Mouse (Mus musculus): Measurements from ENCODE around the gene Kdm5a. TPM values are rescaled to one million over a fixed set of nuclear protein-coding genes. Genes with fewer than 3 reads are reported as not detected.

The Kdm5a gene
- polyA plus RNA-seq, 1 experiment from 2014 or later, result 60.0 TPM

DNA sequence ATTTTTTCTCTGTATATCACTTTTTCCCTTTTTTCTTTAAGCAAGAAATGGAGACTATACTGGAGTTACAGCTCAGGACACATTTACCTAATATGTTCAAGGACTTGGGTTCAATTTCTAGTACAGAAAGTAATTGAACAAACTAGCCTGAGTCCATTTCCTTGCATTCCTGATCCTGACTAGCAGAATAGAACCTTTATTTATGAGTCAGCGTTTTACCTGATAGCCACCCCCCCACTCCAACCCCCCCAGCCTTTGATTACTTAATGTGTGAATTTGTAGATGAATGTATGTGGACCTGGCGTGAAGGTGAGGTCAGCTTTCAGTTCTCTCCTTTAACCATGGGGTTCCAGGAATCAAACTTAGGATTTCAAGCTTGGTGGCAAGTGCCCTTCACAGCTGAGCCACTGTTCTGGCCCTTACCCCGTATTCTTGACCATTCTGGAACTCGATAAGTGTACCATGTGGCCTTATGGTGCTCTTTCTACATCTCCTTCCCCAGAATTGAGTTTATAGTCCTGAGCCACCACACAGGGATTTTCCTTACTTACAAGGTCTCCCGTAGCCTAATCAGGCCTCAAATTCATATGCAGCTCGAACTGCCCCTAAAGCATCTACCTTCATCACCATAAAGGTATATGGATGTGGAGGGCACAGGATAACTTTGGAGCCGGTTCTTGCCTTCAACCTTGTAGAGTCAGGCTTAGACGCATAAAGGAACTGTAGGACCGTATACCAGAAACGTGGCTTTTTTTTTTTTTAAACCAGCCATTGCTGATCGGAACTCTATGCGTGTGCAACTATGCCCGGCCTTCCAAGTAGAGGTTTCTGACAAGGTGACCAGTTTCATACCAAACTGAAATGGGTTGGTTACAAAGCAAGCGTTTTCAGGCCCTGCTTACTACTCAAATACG is 893 bp upstream of the Kdm5a start:
- Histone ChIP-seq H3K27ac (peak overlapping the region; percentile 97), H3K36me3 (peaks cover 10% of the 10 kb centered on the region), H3K9ac (peak overlapping the region; percentile 94), H3K9me3 (no peaks in the 10 kb centered on the region), H3K4me3 (peak overlapping the region; percentile 99), H3K4me2 (peak overlapping the region; percentile 91), H3K27me3 (no peaks in the 10 kb centered on the region), H3K4me1 (peaks cover 10% of the 10 kb centered on the region)
- WGBS, result 26% methylated on average over 15 of the region's 15 CpGs
- no peak for ATAC-seq (ENCODE audit: insufficient number of reproducible peaks, insufficient read depth, low FRiP score, low TSS enrichment, low read depth)

DNA sequence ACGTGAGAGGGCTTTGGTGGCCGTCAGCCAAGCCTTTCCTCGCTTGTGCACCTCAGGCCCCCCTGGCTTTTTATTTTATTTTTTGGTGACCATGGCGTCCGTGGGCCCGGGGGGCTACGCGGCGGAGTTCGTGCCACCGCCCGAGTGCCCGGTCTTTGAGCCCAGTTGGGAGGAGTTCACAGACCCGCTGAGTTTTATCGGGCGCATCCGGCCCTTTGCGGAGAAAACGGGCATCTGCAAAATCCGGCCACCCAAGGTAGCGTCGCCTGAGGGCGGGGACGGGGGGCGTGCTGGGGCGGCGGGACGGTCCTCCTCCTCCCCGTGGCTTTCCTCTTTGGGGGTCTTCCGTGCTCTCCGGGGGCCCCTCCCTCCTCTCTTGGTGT is 590 bp downstream of the Kdm5a start:
- Histone ChIP-seq H3K4me3 (peak overlapping the region; percentile 99), H3K9ac (peak overlapping the region; percentile 94), H3K4me2 (peak overlapping the region; percentile 91), H3K4me1 (peaks cover 10% of the 10 kb centered on the region), H3K36me3 (peaks cover 25% of the 10 kb centered on the region), H3K9me3 (no peaks in the 10 kb centered on the region), H3K27me3 (no peaks in the 10 kb centered on the region), H3K27ac (peak overlapping the region; percentile 97)
- no peak for ATAC-seq (ENCODE audit: insufficient number of reproducible peaks, insufficient read depth, low FRiP score, low TSS enrichment, low read depth)
- WGBS, result 0% methylated on average over 31 of the region's 31 CpGs

DNA sequence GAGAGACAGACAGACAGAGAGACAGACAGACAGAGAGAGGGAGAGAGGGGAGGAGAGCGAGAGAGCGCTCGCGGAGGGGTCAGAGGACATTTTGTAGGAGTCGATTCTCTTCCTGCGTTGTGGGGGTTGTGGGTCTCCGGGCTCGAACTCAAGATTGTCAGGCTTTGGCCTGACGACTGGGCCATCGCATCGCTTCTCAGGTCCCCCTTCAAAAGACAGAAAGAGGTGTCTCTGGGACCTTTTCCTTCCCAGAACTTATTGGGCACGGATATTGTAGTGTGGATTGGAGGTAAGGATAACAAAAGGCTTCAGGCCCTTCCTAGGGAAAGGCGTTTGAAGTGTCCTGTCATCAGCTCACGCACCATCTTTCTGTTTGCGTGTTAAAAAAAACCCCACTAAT is 1.1 kb downstream of the Kdm5a start:
- peaks cover 29% of the 10 kb centered on the region for H3K36me3 ChIP-seq
- H3K9ac ChIP-seq, result peak overlapping the region; percentile 94
- WGBS, result 4% methylated on average over 15 of the region's 15 CpGs
- H3K27ac ChIP-seq, result no peak overlapping the region
- peaks cover 10% of the 10 kb centered on the region for H3K4me1 ChIP-seq
- H3K4me2 ChIP-seq, result peak overlapping the region; percentile 91
- H3K27me3 ChIP-seq, result no peaks in the 10 kb centered on the region
- ATAC-seq (ENCODE audit: insufficient number of reproducible peaks, insufficient read depth, low FRiP score, low TSS enrichment, low read depth), result no peak
- H3K9me3 ChIP-seq, result no peaks in the 10 kb centered on the region
- peak overlapping the region; percentile 99 for H3K4me3 ChIP-seq

DNA sequence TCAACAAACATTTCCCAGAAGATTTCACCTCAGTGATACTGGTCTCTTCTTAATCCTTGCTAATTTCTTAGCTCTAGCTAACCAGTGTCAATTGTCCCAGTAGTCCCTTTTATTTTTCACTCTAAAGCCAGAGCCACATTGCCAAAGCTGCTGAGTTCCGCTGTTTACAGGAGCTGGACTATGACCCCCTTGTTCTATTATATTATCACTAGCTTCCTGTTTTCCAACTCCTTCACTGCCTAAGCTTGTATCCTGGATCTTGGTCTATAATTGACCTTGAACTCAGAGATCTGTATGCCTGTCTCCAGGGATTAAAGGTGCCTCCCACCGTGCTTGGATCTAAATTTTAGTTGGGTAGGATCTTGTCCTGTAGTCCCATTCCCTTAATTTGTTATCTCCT is 12.8 kb downstream of the Kdm5a start:
- Histone ChIP-seq H3K27ac (no peak overlapping the region), H3K4me1 (no peaks in the 10 kb centered on the region), H3K4me3 (no peak overlapping the region), H3K4me2 (no peak overlapping the region), H3K27me3 (no peaks in the 10 kb centered on the region), H3K9ac (no peak overlapping the region), H3K36me3 (peaks cover 88% of the 10 kb centered on the region), H3K9me3 (no peaks in the 10 kb centered on the region)
- no peak for ATAC-seq (ENCODE audit: insufficient number of reproducible peaks, insufficient read depth, low FRiP score, low TSS enrichment, low read depth)
- WGBS, result 92% methylated on average over 2 of the region's 2 CpGs

DNA sequence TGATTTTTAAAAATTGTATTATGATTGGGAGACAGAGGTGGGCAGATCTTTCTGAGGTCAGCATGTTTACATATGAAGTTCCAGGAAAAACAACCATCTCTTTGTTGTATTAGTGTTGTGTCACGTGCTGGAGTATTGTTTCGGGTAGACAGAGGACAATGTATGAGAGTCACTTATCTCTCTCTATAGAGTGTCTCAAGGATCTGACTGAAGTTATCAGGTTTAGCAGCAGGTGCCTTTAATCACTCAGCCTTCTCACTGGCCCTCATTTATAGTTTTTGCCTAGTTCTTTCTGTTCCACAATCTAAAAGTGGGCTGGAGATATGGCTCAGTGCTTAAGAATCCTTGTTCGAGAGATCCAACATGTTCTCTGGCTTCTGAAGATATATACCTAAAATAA is 26.1 kb downstream of the Kdm5a start:
- Histone ChIP-seq H3K4me2 (no peak overlapping the region), H3K4me3 (no peak overlapping the region), H3K27ac (no peak overlapping the region), H3K9ac (no peak overlapping the region), H3K27me3 (no peaks in the 10 kb centered on the region), H3K4me1 (no peaks in the 10 kb centered on the region), H3K36me3 (peaks cover 73% of the 10 kb centered on the region), H3K9me3 (no peaks in the 10 kb centered on the region)
- no peak for ATAC-seq (ENCODE audit: insufficient number of reproducible peaks, insufficient read depth, low FRiP score, low TSS enrichment, low read depth)
- WGBS, result 91% methylated on average over 3 of the region's 3 CpGs

DNA sequence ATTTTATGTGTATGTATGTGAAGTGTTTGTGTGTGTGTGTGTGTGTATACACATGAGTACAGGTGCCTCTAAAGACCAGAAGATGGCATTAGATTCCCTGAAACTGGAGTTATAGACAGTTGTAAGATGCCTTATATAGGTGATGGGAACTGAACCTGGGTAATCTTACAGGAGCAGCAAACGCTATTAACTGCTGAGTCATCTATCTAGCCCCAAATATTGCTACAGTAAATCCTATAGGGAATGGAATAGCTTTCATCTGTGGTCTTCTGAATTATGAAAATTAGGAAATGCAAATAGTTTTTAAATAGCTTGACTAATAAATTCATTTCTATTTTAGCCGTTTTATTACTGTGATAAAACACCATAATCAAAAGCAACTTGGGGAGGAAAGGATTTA is 28.9 kb downstream of the Kdm5a start:
- H3K4me3 ChIP-seq, result no peak overlapping the region
- WGBS, result 89% methylated on average over 2 of the region's 2 CpGs
- H3K27me3 ChIP-seq, result no peaks in the 10 kb centered on the region
- H3K27ac ChIP-seq, result no peak overlapping the region
- no peak overlapping the region for H3K9ac ChIP-seq
- H3K4me2 ChIP-seq, result no peak overlapping the region
- no peaks in the 10 kb centered on the region for H3K9me3 ChIP-seq
- ATAC-seq (ENCODE audit: insufficient number of reproducible peaks, insufficient read depth, low FRiP score, low TSS enrichment, low read depth), result no peak
- H3K4me1 ChIP-seq, result no peaks in the 10 kb centered on the region
- H3K36me3 ChIP-seq, result peaks cover 76% of the 10 kb centered on the region

DNA sequence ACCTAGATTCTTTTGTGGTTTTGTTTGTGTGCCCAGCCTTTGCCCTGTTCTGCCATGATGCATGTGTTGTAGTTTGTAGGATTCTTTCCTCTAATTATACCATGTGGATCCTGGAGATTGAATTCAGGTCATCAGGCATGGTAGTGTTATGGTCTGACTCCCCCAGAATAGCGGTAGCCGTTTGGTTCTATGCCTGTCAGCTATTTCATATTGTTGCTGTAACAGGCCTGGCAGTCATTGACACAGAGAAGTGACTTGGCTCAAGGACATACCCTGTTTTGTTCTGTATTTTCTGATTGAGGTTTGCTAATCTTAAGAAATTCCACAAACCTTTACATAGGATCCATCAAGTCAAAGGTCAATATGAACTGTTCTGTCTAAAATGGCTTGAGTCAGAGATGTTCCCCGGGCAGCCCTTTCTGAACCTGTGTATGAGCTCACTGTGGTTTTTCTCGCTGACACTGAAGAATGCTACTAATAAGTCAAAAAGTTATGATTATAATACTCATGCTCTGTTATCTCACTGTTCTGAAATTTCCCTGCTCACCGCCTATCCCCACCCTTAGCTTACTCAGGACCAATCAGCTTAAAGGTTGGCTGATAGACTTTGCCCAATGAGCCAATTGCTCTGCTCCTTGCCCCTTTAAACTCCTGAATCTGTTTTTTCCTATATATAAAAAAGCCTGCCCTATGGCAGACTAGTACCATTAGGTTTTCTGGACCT is 31.9 kb downstream of the Kdm5a start:
- no peak for ATAC-seq (ENCODE audit: insufficient number of reproducible peaks, insufficient read depth, low FRiP score, low TSS enrichment, low read depth)
- no peak overlapping the region for H3K27ac ChIP-seq
- H3K27me3 ChIP-seq, result no peaks in the 10 kb centered on the region
- H3K4me3 ChIP-seq, result no peak overlapping the region
- 94% methylated on average over 5 of the region's 5 CpGs for WGBS
- H3K4me2 ChIP-seq, result no peak overlapping the region
- H3K36me3 ChIP-seq, result peaks cover 78% of the 10 kb centered on the region
- H3K4me1 ChIP-seq, result no peaks in the 10 kb centered on the region
- no peak overlapping the region for H3K9ac ChIP-seq
- H3K9me3 ChIP-seq, result no peaks in the 10 kb centered on the region

DNA sequence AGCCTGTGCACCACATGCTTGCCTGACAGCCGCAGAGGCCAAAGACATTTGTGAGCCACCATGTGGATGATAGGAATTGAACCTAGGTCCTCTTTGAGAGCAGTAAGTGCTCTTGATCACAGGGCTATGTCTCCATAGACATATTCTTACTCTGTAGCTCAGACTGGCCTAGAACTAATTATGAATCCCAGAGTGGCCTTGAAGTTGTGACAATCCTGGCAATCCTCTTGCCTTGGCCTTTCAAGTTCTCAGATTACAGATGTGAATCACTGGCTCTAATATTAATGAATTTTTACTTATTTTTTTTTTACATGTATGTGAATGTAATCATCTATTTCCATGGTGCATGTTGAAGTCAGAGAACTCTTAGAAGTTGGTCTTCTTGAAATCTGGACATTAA is 40.0 kb downstream of the Kdm5a start:
- Histone ChIP-seq H3K9me3 (no peaks in the 10 kb centered on the region), H3K4me3 (no peak overlapping the region), H3K9ac (no peak overlapping the region), H3K4me2 (no peak overlapping the region), H3K27ac (no peak overlapping the region), H3K27me3 (no peaks in the 10 kb centered on the region), H3K36me3 (peaks cover 80% of the 10 kb centered on the region), H3K4me1 (no peaks in the 10 kb centered on the region)
- 95% methylated on average over 1 of the region's 1 CpGs for WGBS
- ATAC-seq (ENCODE audit: insufficient number of reproducible peaks, insufficient read depth, low FRiP score, low TSS enrichment, low read depth), result no peak

DNA sequence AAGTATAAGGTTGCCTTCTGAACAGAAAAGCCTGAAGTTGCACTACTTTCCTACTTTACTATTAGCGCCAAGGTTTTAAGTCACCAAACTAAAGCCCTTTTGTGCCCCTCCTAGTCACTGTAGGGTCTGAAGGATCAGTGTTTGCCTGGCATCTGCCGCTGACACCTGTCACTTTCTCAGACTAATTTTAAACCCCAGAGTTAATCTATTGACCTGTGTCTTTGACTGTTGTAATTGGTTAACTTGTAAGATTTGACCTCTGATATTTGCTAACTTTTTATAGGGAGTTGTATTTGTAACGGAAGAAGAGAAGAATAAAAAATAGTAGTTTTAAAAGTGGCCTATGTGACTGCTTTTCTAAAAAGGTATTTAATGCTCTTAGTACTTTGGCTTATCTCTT is 74.2 kb downstream of the Kdm5a start:
- no peaks in the 10 kb centered on the region for H3K9me3 ChIP-seq
- H3K9ac ChIP-seq, result no peak overlapping the region
- no peak overlapping the region for H3K4me3 ChIP-seq
- H3K36me3 ChIP-seq, result peaks cover 67% of the 10 kb centered on the region
- H3K4me1 ChIP-seq, result no peaks in the 10 kb centered on the region
- H3K27me3 ChIP-seq, result no peaks in the 10 kb centered on the region
- H3K4me2 ChIP-seq, result no peak overlapping the region
- H3K27ac ChIP-seq, result no peak overlapping the region
- ATAC-seq (ENCODE audit: insufficient number of reproducible peaks, insufficient read depth, low FRiP score, low TSS enrichment, low read depth), result no peak
- WGBS, result 91% methylated on average over 3 of the region's 3 CpGs

DNA sequence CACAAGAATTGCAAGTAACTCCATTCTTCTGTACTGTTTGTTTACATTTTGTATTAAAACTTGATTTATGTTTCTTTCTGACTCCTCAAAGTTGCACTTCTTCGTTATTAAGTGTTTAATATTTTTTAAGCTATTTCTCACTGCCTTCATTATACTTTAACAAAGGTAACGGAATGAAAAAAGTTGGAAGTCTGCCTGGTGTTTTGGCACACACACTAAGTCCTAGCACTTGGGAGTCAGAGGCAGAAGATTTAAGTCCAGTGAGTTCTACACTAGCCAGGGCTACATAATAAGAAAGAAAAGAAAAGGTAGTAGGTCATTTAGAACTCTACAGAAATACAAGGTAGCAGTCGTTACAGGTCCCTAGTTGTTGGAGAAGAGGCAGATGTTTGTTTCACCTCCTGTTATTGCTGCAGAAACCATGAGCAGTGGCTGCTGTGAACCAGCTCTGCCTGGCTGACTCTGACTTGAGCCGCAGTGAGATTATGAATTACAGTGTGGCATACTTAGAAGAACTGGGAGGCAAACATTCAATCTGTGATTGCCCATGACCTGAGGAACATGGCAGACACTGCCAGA is 78.3 kb downstream of the Kdm5a start:
- Histone ChIP-seq H3K27me3 (no peaks in the 10 kb centered on the region), H3K36me3 (peaks cover 53% of the 10 kb centered on the region), H3K4me3 (no peak overlapping the region), H3K9ac (no peak overlapping the region), H3K9me3 (no peaks in the 10 kb centered on the region), H3K4me2 (no peak overlapping the region), H3K27ac (no peak overlapping the region), H3K4me1 (no peaks in the 10 kb centered on the region)
- WGBS, result 93% methylated on average over 4 of the region's 4 CpGs
- ATAC-seq (ENCODE audit: insufficient number of reproducible peaks, insufficient read depth, low FRiP score, low TSS enrichment, low read depth), result no peak

DNA sequence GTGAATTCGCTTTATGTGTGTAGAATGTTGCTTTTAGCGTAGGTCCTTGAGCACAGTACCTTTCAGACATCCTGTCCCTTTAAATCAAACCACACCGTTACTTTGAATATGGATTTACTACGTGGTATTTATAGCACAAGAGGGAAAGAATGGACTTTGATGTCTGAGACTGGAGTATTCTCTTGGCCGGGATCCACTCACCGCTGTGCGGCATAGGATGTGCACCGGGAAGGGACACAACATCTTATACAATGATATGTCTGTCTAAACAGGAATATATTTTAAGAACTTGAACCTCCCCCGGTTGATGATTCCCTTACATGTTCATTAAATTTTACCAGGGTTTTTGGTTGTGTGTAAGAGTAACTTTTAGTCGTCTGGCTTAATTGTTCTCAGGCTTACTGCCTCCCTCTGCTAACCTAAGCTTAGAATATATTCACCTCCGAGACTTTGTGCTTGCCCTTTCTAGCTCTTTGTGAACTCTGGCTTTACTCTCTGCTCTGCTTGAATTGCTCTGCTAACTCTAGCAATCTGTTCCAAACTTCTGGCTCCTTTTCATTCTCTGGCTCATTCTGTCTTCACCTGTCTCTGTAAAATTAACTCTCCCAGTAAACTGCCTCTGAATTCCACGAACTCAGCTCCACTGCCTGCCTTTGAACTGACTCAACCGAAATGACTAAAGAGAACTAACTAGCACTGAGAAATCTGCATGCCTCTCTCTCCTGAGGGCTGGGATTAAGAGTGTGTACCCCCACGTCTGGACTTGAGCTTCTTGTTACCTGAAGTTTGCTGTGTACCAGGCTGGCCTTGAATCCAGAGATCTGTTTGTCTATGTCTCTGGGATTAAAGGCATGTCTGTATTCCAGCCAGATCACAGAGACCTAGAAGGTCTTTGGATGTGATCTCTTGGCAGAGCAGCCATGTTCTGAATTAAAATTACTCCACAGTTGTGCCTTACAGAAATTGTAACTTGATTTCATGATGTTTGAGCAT is 79.7 kb downstream of the Kdm5a start:
- ATAC-seq (ENCODE audit: insufficient number of reproducible peaks, insufficient read depth, low FRiP score, low TSS enrichment, low read depth), result no peak
- H3K36me3 ChIP-seq, result peaks cover 42% of the 10 kb centered on the region
- H3K9me3 ChIP-seq, result no peaks in the 10 kb centered on the region
- H3K4me1 ChIP-seq, result no peaks in the 10 kb centered on the region
- 77% methylated on average over 14 of the region's 14 CpGs for WGBS
- no peaks in the 10 kb centered on the region for H3K27me3 ChIP-seq
- peak overlapping the region; percentile 34; the same call in 1 of the 2 replicates for H3K27ac ChIP-seq
- no peak overlapping the region for H3K4me2 ChIP-seq
- H3K4me3 ChIP-seq, result no peak overlapping the region
- no peak overlapping the region for H3K9ac ChIP-seq
